Mouse (Mus musculus) testis, adult 2 months (tissue): ENCODE results near the gene Hist3h2ba.

Source experiments
- CTCF ChIP-seq: fragments of 200-500 bp; IDR thresholded peaks from 2 replicates; pipeline ENCODE4 v1.5.1; 2012; ENCODE audit warnings: low read depth, mild to moderate bottlenecking, inconsistent platforms, low read length, moderate library complexity; ENCODE audit not compliant: control insufficient read depth, insufficient read depth, insufficient replicate concordance
- POLR2A ChIP-seq: fragments of 200-500 bp; IDR thresholded peaks from 2 replicates; pipeline ENCODE4 v1.6.1; 2012; ENCODE audit warnings: low read depth, mild to moderate bottlenecking, inconsistent platforms, low read length, moderate library complexity; ENCODE audit not compliant: control insufficient read depth

- TF ChIP-seq CTCF (no peak), POLR2A (no peak)
Observed at GRCm38 (mm10) chr11:58929055-58929454, 19.7 kb upstream of the Hist3h2ba start.
